Comparison of ENCODE assay signal across 16 mouse cellular contexts in the genomic region with DNA sequence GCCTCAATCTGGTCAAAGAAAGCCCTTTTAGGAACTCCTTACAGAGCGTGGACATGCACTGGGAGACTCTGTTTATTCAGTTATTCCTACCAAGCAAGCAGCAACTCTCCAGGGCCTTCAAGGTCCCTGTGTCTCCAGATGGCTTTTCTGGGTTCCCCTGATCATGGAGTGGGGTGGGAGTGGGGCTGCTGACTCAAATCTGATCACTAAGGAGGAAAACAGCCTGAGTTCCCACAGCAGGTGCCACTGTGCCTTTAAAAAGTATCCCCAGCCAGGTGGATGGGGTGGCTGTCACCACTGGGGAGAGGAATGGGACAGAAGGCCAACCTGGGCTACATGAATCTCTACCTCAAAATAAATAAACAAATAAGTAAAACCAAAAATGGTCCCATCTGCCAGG. TPM values are rescaled to one million over a fixed set of nuclear protein-coding genes. Genes with fewer than 3 reads are reported as not detected.
DNase-seq lines count a peak whose midpoint lies in the region; ATAC-seq and TF ChIP-seq lines count a peak whose summit lies in the region.
"Had no signal": no experiment of that assay in that cellular context is flagged by ENCODE, and none has a peak within 500 bp of the region (broad histone marks: within the 10 kb centered on the region; RNA-seq: fewer than 3 reads in every experiment).

No protein-coding gene starts in this region.

- ATAC-seq in hindbrain, embryonic 16.5 days, result no peak
- ATAC-seq in intestine, embryonic 14.5 days (replicated peaks; ENCODE audit: low FRiP score, low TSS enrichment, low read depth), result no peak
- no peak for ATAC-seq in liver, embryonic 15.5 days (ENCODE audit: insufficient read depth)

- WGBS in hindbrain, embryonic 10.5 days, result 82% methylated on average over 1 of the region's 1 CpGs
- 85% methylated on average over 1 of the region's 1 CpGs for WGBS in hindbrain, embryonic 16.5 days
- WGBS in intestine, embryonic 14.5 days, result 74% methylated on average over 1 of the region's 1 CpGs
- WGBS in liver, embryonic 15.5 days (ENCODE audit: insufficient replicate concordance), result 67% methylated on average over 1 of the region's 1 CpGs

- H3K79me2 ChIP-seq in CH12.LX (replicated peaks; ENCODE audit: control insufficient read depth, extremely low read depth, insufficient read depth, poor library complexity, severe bottlenecking), result peaks cover 75% of the 10 kb centered on the region

- peaks cover 49% of the 10 kb centered on the region for H3K36me3 ChIP-seq in hindbrain, embryonic 10.5 days
- H3K36me3 ChIP-seq in hindbrain, embryonic 16.5 days (ENCODE audit: control insufficient read depth, insufficient read depth, low read length), result 0 out of 2 replicates have a peak, but pooled peaks cover 2% of the 10 kb centered on the region
- H3K36me3 ChIP-seq in CH12.LX (replicated peaks in 1 of 2; ENCODE audit: control insufficient read depth in 1 of 2, insufficient read depth in 1 of 2, low read length in 1 of 2), result peaks cover 44 to 85% of the 10 kb centered on the region in 2 experiments
- peaks cover 22% of the 10 kb centered on the region for H3K36me3 ChIP-seq in intestine, embryonic 14.5 days (ENCODE audit: control insufficient read depth, insufficient read depth, low read length)
- H3K36me3 ChIP-seq in liver, embryonic 15.5 days (replicated peaks), result peaks cover 4% of the 10 kb centered on the region; the same call in 1 of the 2 replicates

- dilution Hi-C loops in CH12.LX (cut with MboI; ENCODE audit: extremely low pct_ligation_motif_present, extremely low pct_unique_long_range_greater_than_20kb, low sequenced_read_pairs), result no loop called here

- H3K27me3 ChIP-seq in hindbrain, embryonic 10.5 days (ENCODE audit: insufficient read depth, poor library complexity, severe bottlenecking), result peaks cover 79% of the 10 kb centered on the region
- H3K27me3 ChIP-seq in hindbrain, embryonic 16.5 days (replicated peaks; ENCODE audit: control insufficient read depth, insufficient read depth, low read length), result no peaks in the 10 kb centered on the region
- H3K27me3 ChIP-seq in CH12.LX (replicated peaks), result no peaks in the 10 kb centered on the region
- no peaks in the 10 kb centered on the region for H3K27me3 ChIP-seq in intestine, embryonic 14.5 days (replicated peaks; ENCODE audit: control insufficient read depth, insufficient read depth, low read length)
- no peaks in the 10 kb centered on the region for H3K27me3 ChIP-seq in liver, embryonic 15.5 days
- H3K27me3 ChIP-seq: midbrain, embryonic 12.5 days had no signal

- H3K9me3 ChIP-seq in hindbrain, embryonic 10.5 days, result no peaks in the 10 kb centered on the region
- no peaks in the 10 kb centered on the region for H3K9me3 ChIP-seq in hindbrain, embryonic 16.5 days (ENCODE audit: control insufficient read depth, low read length)
- no peaks in the 10 kb centered on the region for H3K9me3 ChIP-seq in CH12.LX (replicated peaks; ENCODE audit: low read length)
- no peaks in the 10 kb centered on the region for H3K9me3 ChIP-seq in intestine, embryonic 14.5 days (ENCODE audit: control insufficient read depth, low read length)
- no peaks in the 10 kb centered on the region for H3K9me3 ChIP-seq in liver, embryonic 15.5 days (replicated peaks)
- H3K9me3 ChIP-seq: midbrain, embryonic 12.5 days had no signal

- peak overlapping the region; percentile 85; the same call in 1 of the 2 replicates for H3K27ac ChIP-seq in hindbrain, embryonic 10.5 days
- no peak overlapping the region for H3K27ac ChIP-seq in hindbrain, embryonic 16.5 days (ENCODE audit: low read depth, low read length)
- H3K27ac ChIP-seq in CH12.LX (ENCODE audit: insufficient read depth, low read depth), result peak overlapping the region; percentile 89
- H3K27ac ChIP-seq in intestine, embryonic 14.5 days (ENCODE audit: low read depth), result peak overlapping the region; percentile 57; the same call in 1 of the 2 replicates
- peak overlapping the region; percentile 57; the same call in 1 of the 2 replicates for H3K27ac ChIP-seq in liver, embryonic 15.5 days (replicated peaks)
- H3K27ac ChIP-seq: macrophage had no signal

- peaks cover 79% of the 10 kb centered on the region for H3K4me1 ChIP-seq in hindbrain, embryonic 10.5 days (replicated peaks)
- peaks cover 4% of the 10 kb centered on the region; the same call in 1 of the 2 replicates for H3K4me1 ChIP-seq in hindbrain, embryonic 16.5 days (ENCODE audit: control insufficient read depth, insufficient read depth, low read depth, low read length)
- H3K4me1 ChIP-seq in CH12.LX (ENCODE audit: control insufficient read depth in 1 of 2, insufficient read depth in 2 of 2), result peaks cover 62 to 97% of the 10 kb centered on the region in 2 experiments
- H3K4me1 ChIP-seq in intestine, embryonic 14.5 days (replicated peaks; ENCODE audit: control insufficient read depth, insufficient read depth, low read length), result peaks cover 35% of the 10 kb centered on the region
- peaks cover 97% of the 10 kb centered on the region for H3K4me1 ChIP-seq in liver, embryonic 15.5 days (replicated peaks)

- no peak overlapping the region for H3K4me2 ChIP-seq in hindbrain, embryonic 16.5 days (ENCODE audit: low read length)
- H3K4me2 ChIP-seq in CH12.LX (ENCODE audit: insufficient read depth, low read depth, poor library complexity, severe bottlenecking), result 0 out of 2 replicates have a peak overlapping the region, but pooled peaks have one; percentile 5
- H3K4me2 ChIP-seq in intestine, embryonic 14.5 days (ENCODE audit: low read length), result no peak overlapping the region
- H3K4me2 ChIP-seq in liver, embryonic 15.5 days, result no peak overlapping the region
- H3K4me2 ChIP-seq: midbrain, embryonic 12.5 days had no signal

- TF ChIP-seq RAD21 in CH12.LX (IDR thresholded peaks at IDR 0.05; ENCODE audit: low read depth, low read length), result no peak

- peak; percentile 60; the same call in 1 of the 2 replicates for TF ChIP-seq EP300 in CH12.LX (IDR thresholded peaks at IDR 0.05; ENCODE audit: low read length)

- no peak overlapping the region for H3K9ac ChIP-seq in hindbrain, embryonic 16.5 days (ENCODE audit: low read depth, low read length)
- H3K9ac ChIP-seq in CH12.LX (ENCODE audit: insufficient read depth, low read depth), result no peak overlapping the region
- no peak overlapping the region for H3K9ac ChIP-seq in intestine, embryonic 14.5 days (ENCODE audit: low read length)
- no peak overlapping the region for H3K9ac ChIP-seq in liver, embryonic 15.5 days
- H3K9ac ChIP-seq: midbrain, embryonic 12.5 days had no signal

- no peak for DNase-seq in hindbrain, embryonic 10.5 days (ENCODE audit: low spot score)
- peak; percentile 45 for DNase-seq in CH12.LX (ENCODE audit: extremely low read depth)
- DNase-seq in intestine, embryonic 14.5 days (ENCODE audit: low spot score), result no peak
- no peak for DNase-seq in cerebellum, postnatal 14 days
- DNase-seq in ovary, postnatal 14 days (ENCODE audit: low spot score), result no peak
- no peak for DNase-seq in layer of hippocampus, adult 11-12 months (ENCODE audit: low spot score)
- DNase-seq: cerebellum, postnatal 25 days; gastrocnemius, postnatal 10 days; heart, postnatal 4 days; kidney, adult 11 months; thymus, adult 2 months had no signal

- H3K4me3 ChIP-seq in hindbrain, embryonic 10.5 days, result no peak overlapping the region
- no peak overlapping the region for H3K4me3 ChIP-seq in hindbrain, embryonic 16.5 days (ENCODE audit: low read length)
- no peak overlapping the region for H3K4me3 ChIP-seq in CH12.LX (replicated peaks in 1 of 3; ENCODE audit: low read depth in 2 of 3, low read length in 2 of 3, poor library complexity in 1 of 3)
- H3K4me3 ChIP-seq in intestine, embryonic 14.5 days (ENCODE audit: low read depth, low read length), result no peak overlapping the region
- H3K4me3 ChIP-seq in liver, embryonic 15.5 days (replicated peaks), result no peak overlapping the region
- H3K4me3 ChIP-seq: midbrain, embryonic 12.5 days; myocyte had no signal

- in situ Hi-C loops in CH12.LX (cut with MboI; ENCODE audit: low pct_ligation_motif_present, low pct_unique_long_range_greater_than_20kb, low sequenced_read_pairs), result no loop called here

- TF ChIP-seq CTCF in CH12.LX (conservative IDR thresholded peaks at IDR 0.05 in 1 of 2, IDR thresholded peaks at IDR 0.05 in 1 of 2; ENCODE audit: low read depth in 2 of 2, low read length in 2 of 2), result no peak

- TF ChIP-seq POLR2A in CH12.LX (IDR thresholded peaks at IDR 0.05; ENCODE audit: low read depth, low read length), result no peak; the same call in 1 of the 2 replicates

RNA-seq across cellular contexts. Expression of a gene that starts 16.1 kb away (rescaled TPM):
- polyA plus RNA-seq in hindbrain, embryonic 10.5 days (2016; fragmentation: Nextera tagmentation; extraction: Ambion mirVana), result 11.1 and 15.0 TPM in 2 replicates
- polyA plus RNA-seq in hindbrain, embryonic 16.5 days (2015; fragmentation: Nextera tagmentation; extraction: Ambion mirVana), result 1.6 and 1.7 TPM in 2 replicates
- total RNA-seq in CH12.LX (2012; rRNA removed) (114 and 161 TPM in 2 replicates), CH12.LX (2014; rRNA removed) (45.9 and 48.4 TPM in 2 replicates)
- polyA plus RNA-seq in CH12.LX (2012; ENCODE audit: insufficient read length, low read depth), result 84.7 and 94.4 TPM in 2 replicates
- polyA plus RNA-seq in intestine, embryonic 14.5 days (2014; fragmentation: Nextera tagmentation; extraction: Ambion mirVana), result 12.7 and 14.4 TPM in 2 replicates
- 6.1 and 7.4 TPM in 2 replicates for polyA plus RNA-seq in liver, embryonic 15.5 days (2015; fragmentation: Nextera tagmentation; extraction: Ambion mirVana)

RNA-seq across cellular contexts. Expression of a gene that starts 17.0 kb away (rescaled TPM):
- 128 and 140 TPM in 2 replicates for polyA plus RNA-seq in hindbrain, embryonic 10.5 days (2016; fragmentation: Nextera tagmentation; extraction: Ambion mirVana)
- 97.7 and 102 TPM in 2 replicates for polyA plus RNA-seq in hindbrain, embryonic 16.5 days (2015; fragmentation: Nextera tagmentation; extraction: Ambion mirVana)
- total RNA-seq in CH12.LX (2012; rRNA removed) (92.1 and 111 TPM in 2 replicates), CH12.LX (2014; rRNA removed) (59.7 and 70.8 TPM in 2 replicates)
- 54.2 and 69.7 TPM in 2 replicates for polyA plus RNA-seq in CH12.LX (2012; ENCODE audit: insufficient read length, low read depth)
- 126 and 134 TPM in 2 replicates for polyA plus RNA-seq in intestine, embryonic 14.5 days (2014; fragmentation: Nextera tagmentation; extraction: Ambion mirVana)
- 46.3 and 48.4 TPM in 2 replicates for polyA plus RNA-seq in liver, embryonic 15.5 days (2015; fragmentation: Nextera tagmentation; extraction: Ambion mirVana)

RNA-seq across cellular contexts. Expression of a gene that starts 22.0 kb away (rescaled TPM):
- 130 and 152 TPM in 2 replicates for polyA plus RNA-seq in hindbrain, embryonic 10.5 days (2016; fragmentation: Nextera tagmentation; extraction: Ambion mirVana)
- polyA plus RNA-seq in hindbrain, embryonic 16.5 days (2015; fragmentation: Nextera tagmentation; extraction: Ambion mirVana), result 293 and 300 TPM in 2 replicates
- total RNA-seq in CH12.LX (2012; rRNA removed) (20.9 and 22.3 TPM in 2 replicates), CH12.LX (2014; rRNA removed) (8.9 and 10.5 TPM in 2 replicates)
- 53.2 and 59.4 TPM in 2 replicates for polyA plus RNA-seq in CH12.LX (2012; ENCODE audit: insufficient read length, low read depth)
- polyA plus RNA-seq in intestine, embryonic 14.5 days (2014; fragmentation: Nextera tagmentation; extraction: Ambion mirVana), result 122 and 126 TPM in 2 replicates
- 52.4 and 55.6 TPM in 2 replicates for polyA plus RNA-seq in liver, embryonic 15.5 days (2015; fragmentation: Nextera tagmentation; extraction: Ambion mirVana)

RNA-seq across cellular contexts. Expression of a gene that starts 26.2 kb away (rescaled TPM):
- polyA plus RNA-seq in hindbrain, embryonic 10.5 days (2016; fragmentation: Nextera tagmentation; extraction: Ambion mirVana), result 0.72 and 0.80 TPM in 2 replicates
- polyA plus RNA-seq in hindbrain, embryonic 16.5 days (2015; fragmentation: Nextera tagmentation; extraction: Ambion mirVana), result 3.1 and 3.7 TPM in 2 replicates
- total RNA-seq in CH12.LX (2012; rRNA removed) (0.21 and 0.76 TPM in 2 replicates), CH12.LX (2014; rRNA removed) (0.24 and 0.32 TPM in 2 replicates)
- 0.17 and 0.20 TPM in 2 replicates for polyA plus RNA-seq in CH12.LX (2012; ENCODE audit: insufficient read length, low read depth)
- polyA plus RNA-seq in intestine, embryonic 14.5 days (2014; fragmentation: Nextera tagmentation; extraction: Ambion mirVana), result 0.46 and 0.51 TPM in 2 replicates
- 0.32 and 0.37 TPM in 2 replicates for polyA plus RNA-seq in liver, embryonic 15.5 days (2015; fragmentation: Nextera tagmentation; extraction: Ambion mirVana)

RNA-seq across cellular contexts. Expression of a gene that starts 27.5 kb away (rescaled TPM):
- polyA plus RNA-seq in hindbrain, embryonic 10.5 days (2016; fragmentation: Nextera tagmentation; extraction: Ambion mirVana), result 0.35 TPM in 2 replicates
- 0.45 and 0.46 TPM in 2 replicates for polyA plus RNA-seq in hindbrain, embryonic 16.5 days (2015; fragmentation: Nextera tagmentation; extraction: Ambion mirVana)
- total RNA-seq in CH12.LX (2012; rRNA removed) (0.59 and 0.76 TPM in 2 replicates), CH12.LX (2014; rRNA removed) (0.27 and 0.30 TPM in 2 replicates)
- polyA plus RNA-seq in CH12.LX (2012; ENCODE audit: insufficient read length, low read depth), result 0.56 and 0.78 TPM in 2 replicates
- polyA plus RNA-seq in intestine, embryonic 14.5 days (2014; fragmentation: Nextera tagmentation; extraction: Ambion mirVana), result 0.23 and 0.28 TPM in 2 replicates
- polyA plus RNA-seq in liver, embryonic 15.5 days (2015; fragmentation: Nextera tagmentation; extraction: Ambion mirVana), result 0.10 TPM in 1 of 2 replicates, not detected in the other
- polyA plus RNA-seq: macrophage had no signal
